ENCODE assay signal across 8 mouse cellular contexts in the genomic region with DNA sequence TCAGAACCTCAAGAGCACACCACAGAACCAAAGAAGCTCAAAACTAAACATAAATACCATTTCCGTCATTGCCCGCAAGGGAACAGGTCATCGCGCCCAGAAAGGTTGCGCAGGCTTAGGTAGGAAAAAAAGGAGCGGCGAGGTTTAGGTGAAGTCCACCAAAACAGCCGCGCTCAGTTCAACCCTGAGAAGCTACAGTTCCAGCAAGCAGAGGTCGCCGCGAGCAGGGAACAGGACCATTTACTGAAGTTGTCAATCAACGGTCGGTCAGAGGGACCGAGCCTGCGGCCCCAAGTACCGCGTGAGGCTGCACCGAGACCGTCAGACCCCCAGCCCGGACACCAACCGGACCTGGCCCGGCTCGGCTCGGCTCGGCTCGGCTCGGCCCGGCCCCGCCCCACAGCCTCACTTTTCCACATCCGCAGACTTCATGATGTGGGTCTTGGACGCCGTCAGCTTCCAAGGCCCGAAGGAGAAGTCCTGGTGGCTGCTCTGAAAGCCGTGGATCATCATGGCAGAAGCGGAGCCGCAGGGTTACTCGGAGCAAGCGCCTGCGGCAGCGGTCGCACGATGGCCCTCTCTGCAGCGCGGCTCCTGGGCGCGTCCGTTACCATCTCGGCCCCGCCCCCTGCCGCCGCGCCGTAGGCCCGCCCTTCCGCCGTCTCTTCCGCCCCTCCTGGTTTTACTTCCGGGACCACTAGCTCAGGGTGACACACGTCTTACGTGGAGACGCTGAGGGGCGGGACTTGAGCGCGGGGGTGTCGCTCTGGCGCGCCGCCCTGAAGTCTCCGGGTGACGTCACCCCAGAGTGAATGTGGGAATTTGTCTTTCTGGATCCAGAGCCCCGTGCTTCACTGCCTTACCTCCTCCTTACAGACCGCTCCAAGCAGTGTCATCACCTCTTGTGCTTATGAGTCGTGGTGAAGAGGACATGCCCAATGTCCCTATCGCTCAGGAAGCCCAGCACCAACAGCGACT. TPM values are rescaled to one million over a fixed set of nuclear protein-coding genes. Genes with fewer than 3 reads are reported as not detected.
DNase-seq lines count a peak whose midpoint lies in the region; ATAC-seq and TF ChIP-seq lines count a peak whose summit lies in the region.

Tiprl (minus strand) TSS at position 676 of the 978 bp plus-strand sequence.

- peaks cover 2% of the 10 kb centered on the region for H3K36me3 ChIP-seq in megakaryocyte, embryonic 14.5 days (replicated peaks; ENCODE audit: low read length)

- H3K4me3 ChIP-seq in cortical plate, adult 2 months (ENCODE audit: insufficient read depth, low read length) = peak within 1 kb of the TSS; percentile 95
- peak within 1 kb of the TSS; percentile 98 for H3K4me3 ChIP-seq in megakaryocyte, embryonic 14.5 days (replicated peaks)

- TF ChIP-seq POLR2A in cortical plate, adult 2 months (IDR thresholded peaks at IDR 0.05; ENCODE audit: extremely low read depth, insufficient read depth, low read length) = peak; percentile 81

- H3K27me3 ChIP-seq in megakaryocyte, embryonic 14.5 days (replicated peaks) = no peaks in the 10 kb centered on the region

- peak; percentile 94 to 95 for DNase-seq in gastrocnemius, adult 8-10 months (ENCODE audit: low spot score in 2 of 2)
- peak; percentile 77 for DNase-seq in hindlimb bud, embryonic 11.5 days (ENCODE audit: extremely low spot score, low read depth, low spot score)
- peak; percentile 92 to 96 for DNase-seq in left cerebral cortex, adult 8-10 months (ENCODE audit: low spot score in 2 of 2)
- peak; percentile 99 for DNase-seq in right cerebral cortex, postnatal 10 days (ENCODE audit: low spot score in 2 of 2)
- DNase-seq in urinary bladder, postnatal 25 days (ENCODE audit: low spot score) = peak; percentile 94

- H3K27ac ChIP-seq in cortical plate, adult 2 months (ENCODE audit: insufficient read depth, low read length) = peak within 1 kb of the TSS; percentile 67

- H3K4me1 ChIP-seq in cortical plate, adult 2 months (ENCODE audit: control insufficient read depth, insufficient read depth, low read length) = peaks cover 3% of the 10 kb centered on the region
- peaks cover 30% of the 10 kb centered on the region for H3K4me1 ChIP-seq in megakaryocyte, embryonic 14.5 days

- TF ChIP-seq CTCF in cortical plate, adult 2 months (IDR thresholded peaks at IDR 0.05; ENCODE audit: extremely low read depth, insufficient read depth, low read length) = no peak

- ATAC-seq in activated CD4-positive, CD25-positive, alpha-beta regulatory T cell, adult 4 months = peak; percentile 95

- H3K9me3 ChIP-seq in megakaryocyte, embryonic 14.5 days = no peaks in the 10 kb centered on the region

RNA-seq across cellular contexts. Expression of gene Tiprl, which starts in this region (rescaled TPM):
- 100 to 1,000 TPM; 115 to 125 TPM for polyA plus RNA-seq in activated CD4-positive, CD25-positive, alpha-beta regulatory T cell, adult 4 months (2017; shearing (Covaris generic))
- 47.2 TPM in 2 replicates for polyA plus RNA-seq in cortical plate, adult 2 months (2012; rRNA removed)
- 10 to 100 TPM; 18.6 to 21.7 (median 19.5) TPM for total RNA-seq in gastrocnemius, adult 8-10 months (2022)
- total RNA-seq in left cerebral cortex, adult 8-10 months (2022) = 10 to 100 TPM; 60.6 to 65.5 (median 62.1) TPM
- polyA plus RNA-seq in megakaryocyte, embryonic 14.5 days (2012; ENCODE audit: insufficient read depth, low replicate concordance) = 2.5 and 21.2 TPM in 2 replicates

Comparison
In these comparisons a context has a peak if more than half of its experiments do, and no peak if none do; other contexts are left out.
1. Peak in every context shown above with its lines: DNase-seq, ATAC-seq, H3K4me3 ChIP-seq and H3K27ac ChIP-seq.